Mouse (Mus musculus) erythroblast, embryonic 14.5 days (primary cell): ENCODE measurements around the gene Efr3b. TPM values are rescaled to one million over a fixed set of nuclear protein-coding genes. Genes with fewer than 3 reads are reported as not detected.
"Not testable (repeated sequence)": the region's sequence is repeated elsewhere in the genome, so short reads cannot be mapped to it uniquely, and the experiment has no call there.

ENCODE experiments used
- H3K27me3 ChIP-seq: 2 replicates; pipeline ENCODE4 v1.6.1; 2012; ENCODE audit warnings: inconsistent platforms; ENCODE audit not compliant: control insufficient read depth
- H3K36me3 ChIP-seq: 2 replicates; pipeline ENCODE4 v1.6.1; 2012; ENCODE audit warnings: mild to moderate bottlenecking, inconsistent platforms; ENCODE audit not compliant: control insufficient read depth
- H3K4me1 ChIP-seq: 2 replicates; pipeline ENCODE4 v1.6.1; 2012; ENCODE audit warnings: inconsistent platforms; ENCODE audit not compliant: control insufficient read depth
- H3K4me3 ChIP-seq: replicated peaks from 2 replicates; pipeline ENCODE3; 2012; ENCODE audit warnings: moderate library complexity, mild to moderate bottlenecking, inconsistent platforms
- H3K9me3 ChIP-seq: 2 replicates; pipeline ENCODE4 v1.6.1; 2012; ENCODE audit warnings: low read length, inconsistent platforms, mixed read lengths; ENCODE audit not compliant: control insufficient read depth
- GATA1 ChIP-seq: IDR thresholded peaks from 2 replicates; pipeline ENCODE4 v1.6.1; 2012; ENCODE audit warnings: low read length, inconsistent platforms, mixed read lengths
- TAL1 ChIP-seq: IDR thresholded peaks from 3 replicates; pipeline ENCODE4 v1.6.1; 2012; ENCODE audit warnings: low read length, inconsistent platforms, mixed read lengths
- polyA plus RNA-seq: library from polyadenylated mRNA; stranded (reverse); fragments of >175 nt; gene quantifications from 2 replicates; pipeline ENCODE4 v1.2.3, GENCODE M21; 2012

Efr3b gene
- polyA plus RNA-seq, 1 experiment, result not detected

- Histone ChIP-seq H3K27me3 (no peaks in the 10 kb centered on the region), H3K4me1 (no peaks in the 10 kb centered on the region), H3K9me3 (no peaks in the 10 kb centered on the region), H3K36me3 (no peaks in the 10 kb centered on the region), H3K4me3 (no peak overlapping the region)
- TF ChIP-seq TAL1, result no peak
Measured at GRCm38 (mm10) chr12:4004648-4005047, 34.1 kb downstream of the Efr3b start.

- Histone ChIP-seq H3K9me3 (no peaks in the 10 kb centered on the region), H3K36me3 (no peaks in the 10 kb centered on the region), H3K4me1 (no peaks in the 10 kb centered on the region), H3K4me3 (no peak overlapping the region), H3K27me3 (no peaks in the 10 kb centered on the region)
- TF ChIP-seq GATA1 (no peak), TAL1 (no peak)
Measured at GRCm38 (mm10) chr12:4000406-4000805, 38.3 kb downstream of the Efr3b start.

GRCm38 (mm10) chr12:3996749-3997148 is 42.0 kb downstream of the Efr3b start:
- H3K27me3 ChIP-seq, result no peaks in the 10 kb centered on the region
- no peaks in the 10 kb centered on the region for H3K9me3 ChIP-seq
- no peaks in the 10 kb centered on the region for H3K36me3 ChIP-seq
- no peaks in the 10 kb centered on the region for H3K4me1 ChIP-seq
- no peak for TF ChIP-seq TAL1
- H3K4me3 ChIP-seq, result no peak overlapping the region

- Histone ChIP-seq H3K4me1 (no peaks in the 10 kb centered on the region), H3K4me3 (no peak overlapping the region), H3K27me3 (no peaks in the 10 kb centered on the region), H3K9me3 (no peaks in the 10 kb centered on the region), H3K36me3 (no peaks in the 10 kb centered on the region)
- TF ChIP-seq GATA1, result no peak
- TF ChIP-seq TAL1, result no peak
Measured at GRCm38 (mm10) chr12:3991047-3991446, 47.7 kb downstream of the Efr3b start.

GRCm38 (mm10) chr12:3989943-3990342 is 48.8 kb downstream of the Efr3b start:
- no peak overlapping the region for H3K4me3 ChIP-seq
- H3K27me3 ChIP-seq, result no peaks in the 10 kb centered on the region
- no peaks in the 10 kb centered on the region for H3K36me3 ChIP-seq
- no peaks in the 10 kb centered on the region for H3K9me3 ChIP-seq
- no peaks in the 10 kb centered on the region for H3K4me1 ChIP-seq
- TF ChIP-seq TAL1, result no peak
- TF ChIP-seq GATA1, result no peak

GRCm38 (mm10) chr12:3984446-3984845 is 54.3 kb downstream of the Efr3b start:
- peaks cover 13% of the 10 kb centered on the region for H3K4me1 ChIP-seq
- H3K36me3 ChIP-seq, result no peaks in the 10 kb centered on the region
- H3K9me3 ChIP-seq, result no peaks in the 10 kb centered on the region
- no peak overlapping the region for H3K4me3 ChIP-seq
- no peak for TF ChIP-seq GATA1
- TF ChIP-seq TAL1, result no peak
- H3K27me3 ChIP-seq, result peaks cover 18% of the 10 kb centered on the region

GRCm38 (mm10) chr12:3983736-3984135 is 55.0 kb downstream of the Efr3b start:
- peaks cover 13% of the 10 kb centered on the region for H3K4me1 ChIP-seq
- H3K36me3 ChIP-seq, result no peaks in the 10 kb centered on the region
- no peaks in the 10 kb centered on the region for H3K9me3 ChIP-seq
- peaks cover 18% of the 10 kb centered on the region for H3K27me3 ChIP-seq
- H3K4me3 ChIP-seq, result no peak overlapping the region
- TF ChIP-seq GATA1 (no peak), TAL1 (no peak)

GRCm38 (mm10) chr12:3982257-3982656 is 56.5 kb downstream of the Efr3b start:
- Histone ChIP-seq H3K36me3 (no peaks in the 10 kb centered on the region), H3K27me3 (peaks cover 18% of the 10 kb centered on the region), H3K9me3 (no peaks in the 10 kb centered on the region), H3K4me3 (no peak overlapping the region), H3K4me1 (peaks cover 13% of the 10 kb centered on the region)
- TF ChIP-seq GATA1 (no peak), TAL1 (no peak)

- no peaks in the 10 kb centered on the region for H3K9me3 ChIP-seq
- H3K4me3 ChIP-seq, result peak overlapping the region; percentile 44
- peaks cover 13% of the 10 kb centered on the region for H3K4me1 ChIP-seq
- no peak for TF ChIP-seq TAL1
- TF ChIP-seq GATA1, result no peak
- no peaks in the 10 kb centered on the region for H3K36me3 ChIP-seq
- H3K27me3 ChIP-seq, result peaks cover 18% of the 10 kb centered on the region
Measured at GRCm38 (mm10) chr12:3981350-3982131, 57.2 kb downstream of the Efr3b start.

- peaks cover 13% of the 10 kb centered on the region for H3K4me1 ChIP-seq
- H3K27me3 ChIP-seq, result peaks cover 18% of the 10 kb centered on the region
- H3K4me3 ChIP-seq, result no peak overlapping the region
- no peak for TF ChIP-seq TAL1
- no peak for TF ChIP-seq GATA1
- no peaks in the 10 kb centered on the region for H3K9me3 ChIP-seq
- no peaks in the 10 kb centered on the region for H3K36me3 ChIP-seq
Measured at GRCm38 (mm10) chr12:3980991-3981349, 57.7 kb downstream of the Efr3b start.

GRCm38 (mm10) chr12:3973169-3973568 is 65.5 kb downstream of the Efr3b start:
- not testable (repeated sequence) for H3K4me3 ChIP-seq, H3K27me3 ChIP-seq, H3K9me3 ChIP-seq, H3K4me1 ChIP-seq, H3K36me3 ChIP-seq
